Mouse (Mus musculus): ENCODE measurements at regions not wholly inside any gene's neighbourhood (a gene's known extent, or its start where the extent isn't known, plus 50 kb on each side); places are given as distances from the start of the nearest gene placed in this dataset.

DNA sequence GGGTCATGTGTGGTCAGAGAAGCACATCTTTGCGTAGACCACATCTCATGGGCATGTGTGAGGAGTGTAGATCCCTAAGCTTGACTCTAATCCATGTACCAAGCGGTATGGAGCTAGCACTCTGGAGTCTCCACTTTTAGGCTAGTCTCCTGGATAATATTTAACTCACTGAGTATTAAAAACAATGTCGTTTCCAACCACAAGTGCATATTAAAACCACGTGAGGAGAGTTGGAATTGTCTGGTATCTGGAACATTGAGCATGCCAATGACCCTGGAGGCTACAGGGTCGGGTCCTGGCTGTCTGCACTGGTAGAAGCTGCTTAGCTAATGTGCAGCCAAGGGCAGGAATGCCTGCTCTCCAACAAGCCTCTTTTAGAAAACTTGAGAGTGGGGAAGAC, 391.2 kb downstream of the Mllt3 start:
- Histone ChIP-seq H3K27ac (ENCODE audit: low read depth, low read length) (no peak overlapping the region), H3K9me3 (ENCODE audit: control insufficient read depth, low read length) (no peaks in the 10 kb centered on the region), H3K4me2 (replicated peaks; ENCODE audit: low read depth, low read length) (no peak overlapping the region), H3K36me3 (ENCODE audit: control insufficient read depth, insufficient read depth, low read length) (no peaks in the 10 kb centered on the region), H3K9ac (ENCODE audit: low read depth, low read length) (no peak overlapping the region), H3K4me1 (ENCODE audit: control insufficient read depth, insufficient read depth, low read length) (peaks cover 6% of the 10 kb centered on the region; the same call in 1 of the 2 replicates), H3K27me3 (ENCODE audit: control insufficient read depth, insufficient read depth, low read length) (no peaks in the 10 kb centered on the region), H3K4me3 (ENCODE audit: low read length) (no peak overlapping the region)
- WGBS: 77% methylated on average over 5 of the region's 5 CpGs
- ATAC-seq (ENCODE audit: low FRiP score, low TSS enrichment): no peak

GRCm38 (mm10) chr4:87641551-87641950, 391.6 kb downstream of the Mllt3 start:
- Histone ChIP-seq H3K9me3 (ENCODE audit: control insufficient read depth, low read length) (no peaks in the 10 kb centered on the region), H3K27ac (ENCODE audit: low read depth, low read length) (no peak overlapping the region), H3K27me3 (ENCODE audit: control insufficient read depth, insufficient read depth, low read length) (no peaks in the 10 kb centered on the region), H3K4me2 (replicated peaks; ENCODE audit: low read depth, low read length) (no peak overlapping the region), H3K4me1 (ENCODE audit: control insufficient read depth, insufficient read depth, low read length) (peaks cover 6% of the 10 kb centered on the region; the same call in 1 of the 2 replicates), H3K4me3 (ENCODE audit: low read length) (no peak overlapping the region), H3K36me3 (ENCODE audit: control insufficient read depth, insufficient read depth, low read length) (no peaks in the 10 kb centered on the region), H3K9ac (ENCODE audit: low read depth, low read length) (no peak overlapping the region)
- no peak for ATAC-seq (ENCODE audit: low FRiP score, low TSS enrichment)
- 75% methylated on average over 3 of the region's 3 CpGs for WGBS

DNA sequence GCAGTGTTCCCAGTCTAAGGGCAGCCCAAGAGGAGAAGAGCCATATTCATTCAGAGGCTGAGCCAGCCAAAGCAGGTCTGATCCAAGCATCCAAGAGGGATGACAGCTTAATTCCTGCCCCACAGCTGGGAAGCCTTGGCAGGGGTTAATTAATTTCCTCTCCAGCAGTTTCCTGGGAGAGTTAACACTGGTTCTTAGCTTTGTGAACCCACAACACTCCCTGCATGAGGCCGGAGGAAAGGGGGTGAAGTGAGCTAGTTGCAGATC, 394.9 kb downstream of the Mllt3 start:
- Histone ChIP-seq H3K9ac (ENCODE audit: low read depth, low read length) (no peak overlapping the region), H3K27me3 (ENCODE audit: control insufficient read depth, insufficient read depth, low read length) (no peaks in the 10 kb centered on the region), H3K4me3 (ENCODE audit: low read length) (no peak overlapping the region), H3K36me3 (ENCODE audit: control insufficient read depth, insufficient read depth, low read length) (no peaks in the 10 kb centered on the region), H3K27ac (ENCODE audit: low read depth, low read length) (no peak overlapping the region), H3K4me1 (ENCODE audit: control insufficient read depth, insufficient read depth, low read length) (peaks cover 6% of the 10 kb centered on the region; the same call in 1 of the 2 replicates), H3K9me3 (ENCODE audit: control insufficient read depth, low read length) (no peaks in the 10 kb centered on the region), H3K4me2 (replicated peaks; ENCODE audit: low read depth, low read length) (no peak overlapping the region)
- 27% methylated on average over 1 of the region's 1 CpGs for WGBS
- no peak for ATAC-seq (ENCODE audit: low FRiP score, low TSS enrichment)

GRCm38 (mm10) chr4:87637629-87638379, 395.4 kb downstream of the Mllt3 start:
- Histone ChIP-seq H3K9ac (ENCODE audit: low read depth, low read length) (no peak overlapping the region), H3K9me3 (ENCODE audit: control insufficient read depth, low read length) (no peaks in the 10 kb centered on the region), H3K27me3 (ENCODE audit: control insufficient read depth, insufficient read depth, low read length) (no peaks in the 10 kb centered on the region), H3K4me1 (ENCODE audit: control insufficient read depth, insufficient read depth, low read length) (peaks cover 6% of the 10 kb centered on the region; the same call in 1 of the 2 replicates), H3K4me3 (ENCODE audit: low read length) (no peak overlapping the region), H3K4me2 (replicated peaks; ENCODE audit: low read depth, low read length) (no peak overlapping the region), H3K36me3 (ENCODE audit: control insufficient read depth, insufficient read depth, low read length) (no peaks in the 10 kb centered on the region), H3K27ac (ENCODE audit: low read depth, low read length) (no peak overlapping the region)
- WGBS: 53% methylated on average over 3 of the region's 3 CpGs
- ATAC-seq (ENCODE audit: low FRiP score, low TSS enrichment): no peak

DNA sequence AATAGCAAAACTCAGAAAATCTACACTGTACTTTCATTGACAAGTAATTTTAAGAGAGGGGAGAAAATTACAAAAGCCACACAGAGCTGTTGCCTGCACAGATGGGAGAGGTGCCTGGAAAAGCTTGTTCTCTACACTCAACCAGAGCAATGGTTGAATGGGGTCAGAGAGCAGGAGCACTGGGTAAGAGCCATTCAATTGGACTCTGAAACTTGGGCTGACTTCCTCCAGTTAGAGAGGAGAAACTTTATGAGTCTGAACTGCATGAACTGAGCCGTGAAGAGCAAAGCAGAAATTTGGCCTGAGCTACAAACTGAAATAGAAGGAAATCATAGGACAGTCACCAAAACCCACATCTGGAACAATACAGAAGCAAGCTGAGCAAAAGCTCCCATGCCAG, 380.8 kb upstream of the Slc24a2 start:
- Histone ChIP-seq H3K9me3 (ENCODE audit: control insufficient read depth, low read length) (no peaks in the 10 kb centered on the region), H3K36me3 (ENCODE audit: control insufficient read depth, insufficient read depth, low read length) (no peaks in the 10 kb centered on the region), H3K4me2 (replicated peaks; ENCODE audit: low read depth, low read length) (no peak overlapping the region), H3K9ac (ENCODE audit: low read depth, low read length) (no peak overlapping the region), H3K27me3 (ENCODE audit: control insufficient read depth, insufficient read depth, low read length) (no peaks in the 10 kb centered on the region), H3K4me3 (ENCODE audit: low read length) (no peak overlapping the region), H3K4me1 (ENCODE audit: control insufficient read depth, insufficient read depth, low read length) (no peaks in the 10 kb centered on the region), H3K27ac (ENCODE audit: low read depth, low read length) (no peak overlapping the region)
- 36% methylated on average over 1 of the region's 1 CpGs for WGBS
- no peak for ATAC-seq (ENCODE audit: low FRiP score, low TSS enrichment)

DNA sequence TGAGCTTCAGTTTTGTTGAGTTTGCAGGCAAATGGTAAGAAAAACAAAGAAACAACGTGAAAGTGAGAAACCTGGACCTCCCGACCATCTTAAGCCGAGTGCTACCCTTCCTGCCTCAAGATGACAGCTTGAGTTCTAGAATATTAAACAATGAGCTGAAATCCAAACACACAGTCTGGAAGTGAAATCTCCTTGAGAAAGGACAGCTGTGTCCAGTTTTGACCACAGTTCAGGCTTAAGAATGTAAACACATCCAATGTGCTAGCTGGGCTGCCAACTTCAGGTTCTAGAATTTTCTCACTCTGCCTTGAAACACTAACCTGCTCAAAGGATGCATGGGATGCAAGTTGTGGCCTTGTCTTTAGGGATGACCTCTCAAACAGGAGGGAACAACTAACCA, 363.4 kb upstream of the Slc24a2 start:
- WGBS: 27% methylated on average over 3 of the region's 3 CpGs
- H3K27me3 ChIP-seq (ENCODE audit: control insufficient read depth, insufficient read depth, low read length): no peaks in the 10 kb centered on the region
- H3K9me3 ChIP-seq (ENCODE audit: control insufficient read depth, low read length): no peaks in the 10 kb centered on the region
- no peaks in the 10 kb centered on the region for H3K36me3 ChIP-seq (ENCODE audit: control insufficient read depth, insufficient read depth, low read length)
- ATAC-seq (ENCODE audit: low FRiP score, low TSS enrichment): no peak
- H3K9ac ChIP-seq (ENCODE audit: low read depth, low read length): no peak overlapping the region
- H3K4me3 ChIP-seq (ENCODE audit: low read length): no peak overlapping the region
- no peak overlapping the region for H3K4me2 ChIP-seq (replicated peaks; ENCODE audit: low read depth, low read length)
- no peaks in the 10 kb centered on the region for H3K4me1 ChIP-seq (ENCODE audit: control insufficient read depth, insufficient read depth, low read length)
- H3K27ac ChIP-seq (ENCODE audit: low read depth, low read length): no peak overlapping the region

DNA sequence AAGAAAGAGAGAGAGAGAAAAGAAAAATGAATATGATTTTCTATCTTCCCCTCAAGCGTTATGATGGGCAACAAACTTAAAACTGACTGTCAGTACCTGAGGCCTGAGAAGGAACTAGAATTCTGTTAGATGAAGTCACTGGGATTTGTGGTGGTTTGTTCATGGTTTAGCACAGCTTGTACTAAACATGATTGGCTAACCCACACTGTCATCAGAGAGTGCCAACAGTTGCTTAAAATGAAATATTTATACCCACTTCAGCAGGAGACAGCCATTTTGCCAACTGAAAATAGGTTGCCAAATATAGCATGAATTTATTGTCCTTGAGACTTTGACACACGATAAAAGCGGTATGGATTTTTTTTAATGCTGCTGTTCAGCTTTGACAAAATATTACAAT, 360.5 kb upstream of the Slc24a2 start:
- Histone ChIP-seq H3K9me3 (ENCODE audit: control insufficient read depth, low read length) (no peaks in the 10 kb centered on the region), H3K27ac (ENCODE audit: low read depth, low read length) (no peak overlapping the region), H3K4me1 (ENCODE audit: control insufficient read depth, insufficient read depth, low read length) (no peaks in the 10 kb centered on the region), H3K9ac (ENCODE audit: low read depth, low read length) (no peak overlapping the region), H3K27me3 (ENCODE audit: control insufficient read depth, insufficient read depth, low read length) (no peaks in the 10 kb centered on the region), H3K4me3 (ENCODE audit: low read length) (no peak overlapping the region), H3K4me2 (replicated peaks; ENCODE audit: low read depth, low read length) (no peak overlapping the region), H3K36me3 (ENCODE audit: control insufficient read depth, insufficient read depth, low read length) (no peaks in the 10 kb centered on the region)
- ATAC-seq (ENCODE audit: low FRiP score, low TSS enrichment): no peak
- WGBS: 93% methylated on average over 3 of the region's 3 CpGs

DNA sequence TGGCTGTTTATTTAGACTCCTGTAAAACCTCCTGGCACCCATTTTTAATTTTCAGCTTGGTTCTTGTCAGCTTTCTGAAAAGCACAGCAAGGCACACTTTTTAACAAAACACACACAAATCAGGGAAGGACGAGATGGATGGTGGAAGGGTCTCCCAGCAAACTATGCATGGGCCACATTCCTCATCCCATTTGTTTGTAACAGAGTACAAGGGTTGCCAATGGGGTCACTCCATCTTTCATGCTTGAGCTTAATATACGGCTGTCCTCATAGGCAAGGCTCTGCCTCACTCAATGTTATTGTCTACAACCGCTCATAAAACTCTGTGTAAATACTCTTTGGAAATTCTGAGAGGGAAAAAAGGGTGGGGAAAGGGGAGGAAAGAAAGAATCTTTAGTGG, 347.9 kb upstream of the Slc24a2 start:
- Histone ChIP-seq H3K9me3 (ENCODE audit: control insufficient read depth, low read length) (no peaks in the 10 kb centered on the region), H3K36me3 (ENCODE audit: control insufficient read depth, insufficient read depth, low read length) (no peaks in the 10 kb centered on the region), H3K4me3 (ENCODE audit: low read length) (no peak overlapping the region), H3K27ac (ENCODE audit: low read depth, low read length) (no peak overlapping the region), H3K9ac (ENCODE audit: low read depth, low read length) (no peak overlapping the region), H3K4me1 (ENCODE audit: control insufficient read depth, insufficient read depth, low read length) (no peaks in the 10 kb centered on the region; the same call in 1 of the 2 replicates), H3K4me2 (replicated peaks; ENCODE audit: low read depth, low read length) (no peak overlapping the region), H3K27me3 (ENCODE audit: control insufficient read depth, insufficient read depth, low read length) (peaks cover 3% of the 10 kb centered on the region)
- ATAC-seq (ENCODE audit: low FRiP score, low TSS enrichment): peak; percentile 88
- 16% methylated on average over 3 of the region's 3 CpGs for WGBS

- Histone ChIP-seq H3K36me3 (ENCODE audit: control insufficient read depth, insufficient read depth, low read length) (no peaks in the 10 kb centered on the region), H3K4me3 (ENCODE audit: low read length) (no peak overlapping the region), H3K4me2 (replicated peaks; ENCODE audit: low read depth, low read length) (no peak overlapping the region), H3K27ac (ENCODE audit: low read depth, low read length) (no peak overlapping the region), H3K9ac (ENCODE audit: low read depth, low read length) (no peak overlapping the region), H3K4me1 (ENCODE audit: control insufficient read depth, insufficient read depth, low read length) (no peaks in the 10 kb centered on the region), H3K27me3 (ENCODE audit: control insufficient read depth, insufficient read depth, low read length) (no peaks in the 10 kb centered on the region), H3K9me3 (ENCODE audit: control insufficient read depth, low read length) (no peaks in the 10 kb centered on the region)
- WGBS: 84% methylated on average over 8 of the region's 8 CpGs
- no peak for ATAC-seq (ENCODE audit: low FRiP score, low TSS enrichment)
These were observed 340.7 kb upstream of the Slc24a2 start for GRCm38 (mm10) chr4:87570950-87571349.
